Mouse (Mus musculus) hindbrain, postnatal 0 days (tissue): ENCODE data around the gene Asic4. TPM values are rescaled to one million over a fixed set of nuclear protein-coding genes. Genes with fewer than 3 reads are reported as not detected.
A peak's percentile ranks its signal among the peaks of the same experiment; 100 is the strongest.

Source experiments
- ATAC-seq: fragments of 200-750 bp; cut with Nextera tagmentation; 2 replicates; pipeline ENCODE4 v1.8.0; 2017; ENCODE audit warnings: mild to moderate bottlenecking, moderate TSS enrichment, moderate library complexity
- DNase-seq: peaks from one replicate; pipeline ENCODE4 v3.0.0-alpha.2; 2015; ENCODE audit warnings: low spot score
- H3K27ac ChIP-seq: fragments of 300-500 bp; sonication (generic); 2 replicates; pipeline ENCODE4 v1.5.1; 2014; ENCODE audit warnings: mild to moderate bottlenecking
- H3K27me3 ChIP-seq: fragments of 300-500 bp; sonication (generic); 2 replicates; pipeline ENCODE4 v1.6.1; 2014; ENCODE audit warnings: low read length, mixed read lengths; ENCODE audit not compliant: insufficient read depth
- H3K36me3 ChIP-seq: fragments of 300-500 bp; sonication (generic); 2 replicates; pipeline ENCODE4 v1.6.1; 2014; ENCODE audit warnings: low read length, mixed read lengths; ENCODE audit not compliant: insufficient read depth
- H3K4me1 ChIP-seq: fragments of 300-500 bp; sonication (generic); 2 replicates; pipeline ENCODE4 v1.6.1; 2014; ENCODE audit warnings: antibody characterized with exemption, low read length, mixed read lengths; ENCODE audit not compliant: insufficient read depth
- H3K4me2 ChIP-seq: fragments of 300-500 bp; sonication (generic); 2 replicates; pipeline ENCODE4 v1.6.1; 2014; ENCODE audit warnings: low read depth, mild to moderate bottlenecking, low read length, moderate library complexity, mixed read lengths
- H3K4me3 ChIP-seq: fragments of 300-500 bp; sonication (generic); 2 replicates; pipeline ENCODE4 v1.5.1; 2014; ENCODE audit warnings: low read length
- H3K9ac ChIP-seq: fragments of 300-500 bp; sonication (generic); replicated peaks from 2 replicates; pipeline ENCODE4 v1.6.1; 2014; ENCODE audit warnings: mild to moderate bottlenecking, low read length, moderate library complexity, mixed read lengths
- H3K9me3 ChIP-seq: fragments of 300-500 bp; sonication (generic); 2 replicates; pipeline ENCODE4 v1.6.1; 2016; ENCODE audit warnings: low read length, mixed read lengths
- CTCF ChIP-seq: IDR thresholded peaks from 2 replicates; pipeline ENCODE4 v1.5.1; 2016; ENCODE audit warnings: antibody characterized with exemption, control low read depth, low read depth
- WGBS: fragments of 180-500 bp; shearing (Covaris S2); extraction: QIAGEN DNeasy Blood & Tissue Kit; methylation state at CpG from one replicate; pipeline ENCODE4 v1.1.7; 2014; 5-methylcytosine and 5-hydroxymethylcytosine counted together
- polyA plus RNA-seq: library from polyadenylated mRNA; unstranded; fragments of >200 nt; fragmentation: Nextera tagmentation; extraction: Ambion mirVana; gene quantifications from 2 replicates; pipeline ENCODE4 v1.2.1, GENCODE M21; 2015
- total RNA-seq: library from RNA; depleted of rRNA; stranded (reverse); fragments of >200 nt; gene quantifications from 2 replicates; pipeline ENCODE4 v1.2.3, GENCODE M21; 2014

The Asic4 gene
- total and polyA plus RNA-seq, 2 experiments from 2014 or later = 21.0 to 74.1 TPM

- H3K27me3 ChIP-seq = peaks cover 22% of the 10 kb centered on the region
- H3K4me2 ChIP-seq = peak overlapping the region; percentile 33
- no peak overlapping the region for H3K9ac ChIP-seq
- H3K9me3 ChIP-seq = no peaks in the 10 kb centered on the region
- ATAC-seq (0 out of 2 replicates have a peak, but pooled peaks have one; percentile 0), DNase-seq (peak; percentile 48)
- WGBS = 8% methylated on average over 10 of the region's 10 CpGs
- no peaks in the 10 kb centered on the region for H3K36me3 ChIP-seq
- no peak for TF ChIP-seq CTCF
- no peak overlapping the region for H3K4me3 ChIP-seq
- H3K27ac ChIP-seq = no peak overlapping the region
- peaks cover 51% of the 10 kb centered on the region for H3K4me1 ChIP-seq
Measured at GRCm38 (mm10) chr1:75447265-75448051, 2.8 kb upstream of the Asic4 start.

GRCm38 (mm10) chr1:75448052-75448431, 2.2 kb upstream of the Asic4 start:
- H3K4me3 ChIP-seq = no peak overlapping the region
- no peak overlapping the region for H3K9ac ChIP-seq
- no peak overlapping the region for H3K27ac ChIP-seq
- WGBS = 7% methylated on average over 7 of the region's 7 CpGs
- H3K36me3 ChIP-seq = no peaks in the 10 kb centered on the region
- H3K4me2 ChIP-seq = peak overlapping the region; percentile 33
- no peak for ATAC-seq
- no peak for TF ChIP-seq CTCF
- no peak for DNase-seq
- H3K9me3 ChIP-seq = no peaks in the 10 kb centered on the region
- H3K4me1 ChIP-seq = peaks cover 46% of the 10 kb centered on the region
- peaks cover 22% of the 10 kb centered on the region for H3K27me3 ChIP-seq

- Histone ChIP-seq H3K27ac (no peak overlapping the region), H3K36me3 (no peaks in the 10 kb centered on the region), H3K9me3 (no peaks in the 10 kb centered on the region), H3K9ac (no peak overlapping the region), H3K4me2 (peak overlapping the region; percentile 66), H3K27me3 (peaks cover 22% of the 10 kb centered on the region), H3K4me1 (peaks cover 38% of the 10 kb centered on the region), H3K4me3 (no peak overlapping the region)
- no peak for DNase-seq
- ATAC-seq = no peak
- TF ChIP-seq CTCF = no peak
- 5% methylated on average over 13 of the region's 14 CpGs for WGBS
Measured at GRCm38 (mm10) chr1:75448937-75449336, 1.3 kb upstream of the Asic4 start.

GRCm38 (mm10) chr1:75449377-75450135, 680 bp upstream of the Asic4 start:
- ATAC-seq (no peak), DNase-seq (no peak)
- Histone ChIP-seq H3K9ac (no peak overlapping the region), H3K4me2 (peak overlapping the region; percentile 66), H3K4me1 (peaks cover 31% of the 10 kb centered on the region), H3K27ac (no peak overlapping the region), H3K4me3 (peak overlapping the region; percentile 33), H3K36me3 (no peaks in the 10 kb centered on the region), H3K27me3 (peaks cover 22% of the 10 kb centered on the region), H3K9me3 (no peaks in the 10 kb centered on the region)
- 10% methylated on average over 8 of the region's 8 CpGs for WGBS
- no peak for TF ChIP-seq CTCF

GRCm38 (mm10) chr1:75451900-75452299, 1.7 kb downstream of the Asic4 start:
- peak overlapping the region; percentile 36; the same call in 1 of the 2 replicates for H3K27ac ChIP-seq

GRCm38 (mm10) chr1:75455433-75455832, 5.2 kb downstream of the Asic4 start:
- H3K27ac ChIP-seq = no peak overlapping the region
- 84% methylated on average over 3 of the region's 3 CpGs for WGBS
- peaks cover 4% of the 10 kb centered on the region; the same call in 1 of the 2 replicates for H3K27me3 ChIP-seq
- TF ChIP-seq CTCF = no peak
- peaks cover 17% of the 10 kb centered on the region for H3K4me1 ChIP-seq
- ATAC-seq (no peak), DNase-seq (no peak)
- H3K9ac ChIP-seq = no peak overlapping the region
- no peak overlapping the region for H3K4me3 ChIP-seq
- H3K36me3 ChIP-seq = no peaks in the 10 kb centered on the region
- H3K9me3 ChIP-seq = no peaks in the 10 kb centered on the region
- no peak overlapping the region for H3K4me2 ChIP-seq

More at GRCm38 (mm10) chr1:75451900-75452299, 1.7 kb downstream of the Asic4 start:
- no peak for TF ChIP-seq CTCF
- no peaks in the 10 kb centered on the region for H3K36me3 ChIP-seq
- no peaks in the 10 kb centered on the region for H3K9me3 ChIP-seq
- no peak overlapping the region for H3K9ac ChIP-seq
- DNase-seq (no peak), ATAC-seq (no peak)
- 49% methylated on average over 5 of the region's 5 CpGs for WGBS
- peaks cover 21% of the 10 kb centered on the region; the same call in 1 of the 2 replicates for H3K27me3 ChIP-seq
- H3K4me2 ChIP-seq = peak overlapping the region; percentile 66; the same call in 1 of the 2 replicates
- H3K4me3 ChIP-seq = no peak overlapping the region
- peaks cover 22% of the 10 kb centered on the region for H3K4me1 ChIP-seq
